Mouse (Mus musculus) cerebellum, adult 2 months (tissue): ENCODE data around the gene Wfikkn1.

Source experiments
- CTCF ChIP-seq: fragments of 200-500 bp; IDR thresholded peaks from 2 replicates; pipeline ENCODE4 v1.5.1; 2011; ENCODE audit warnings: low read depth, mild to moderate bottlenecking, control low read depth, low read length, moderate library complexity, borderline replicate concordance; ENCODE audit not compliant: insufficient read depth
- POLR2A ChIP-seq: fragments of 200-500 bp; IDR thresholded peaks from 2 replicates; pipeline ENCODE4 v1.6.1; 2011; ENCODE audit warnings: low read length, control low read depth, borderline replicate concordance; ENCODE audit not compliant: insufficient read depth

DNA sequence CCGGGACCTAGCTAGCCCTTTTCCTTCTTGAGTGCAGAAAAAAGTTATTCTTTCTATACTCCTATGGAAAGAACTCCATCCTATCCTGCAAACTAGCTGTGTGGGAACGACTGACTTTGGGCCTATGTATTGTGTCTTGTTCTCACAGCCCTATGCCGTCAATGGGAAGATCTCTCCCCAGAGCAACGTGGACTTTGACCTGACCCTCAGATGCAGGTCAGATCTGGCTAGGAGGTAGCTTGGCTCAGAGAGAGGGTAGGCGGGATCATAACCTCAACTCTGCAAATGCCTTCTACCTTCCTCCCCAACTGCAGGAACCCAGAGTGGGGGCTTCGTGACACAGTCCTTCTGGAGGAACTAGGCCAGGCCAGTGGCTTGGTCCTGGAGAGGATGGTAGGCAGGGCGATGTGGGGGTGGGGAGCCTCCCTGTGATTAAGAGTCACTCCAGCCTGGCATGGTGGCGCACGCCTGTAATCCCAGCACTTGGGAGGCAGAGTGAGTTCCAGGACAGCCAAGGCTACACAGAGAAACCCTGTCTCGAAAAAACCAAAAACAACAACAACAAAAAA, 4.2 kb downstream of the Wfikkn1 start:
- no peak for TF ChIP-seq POLR2A
- TF ChIP-seq CTCF: no peak
